Mouse (Mus musculus): ENCODE data around the gene Schip1.

- no peak for TF ChIP-seq CTCF (IDR thresholded peaks at IDR 0.05; ENCODE audit: control insufficient read depth, insufficient read depth, insufficient replicate concordance, low read depth, low read length)
- TF ChIP-seq POLR2A (IDR thresholded peaks at IDR 0.05; ENCODE audit: control insufficient read depth, low read depth, low read length), result no peak
Measured at GRCm38 (mm10) chr3:68325575-68325974, 261.0 kb downstream of the Schip1 start.

Data from testis, adult 2 months (tissue).